Mouse (Mus musculus): ENCODE data around the gene Dnajc5. TPM values are rescaled to one million over a fixed set of nuclear protein-coding genes. Genes with fewer than 3 reads are reported as not detected.

The Dnajc5 gene
- polyA plus RNA-seq, 3 experiments from 2014 or later, result 37.5 to 41.7 (median 39.3) TPM

- ATAC-seq, result no peak
These were observed 1.1 kb upstream of the Dnajc5 start for GRCm38 (mm10) chr2:181519201-181519600.

- no peak for ATAC-seq
These were observed 597 bp downstream of the Dnajc5 start for GRCm38 (mm10) chr2:181520936-181521227.

- ATAC-seq, result no peak
These were observed 1.2 kb downstream of the Dnajc5 start for GRCm38 (mm10) chr2:181521491-181521890.

GRCm38 (mm10) chr2:181522811-181523210 is 2.5 kb downstream of the Dnajc5 start:
- no peak for ATAC-seq

- ATAC-seq, result no peak
These were observed 5.2 kb downstream of the Dnajc5 start for GRCm38 (mm10) chr2:181525526-181525925.

- no peak for ATAC-seq
These were observed 8.8 kb downstream of the Dnajc5 start for GRCm38 (mm10) chr2:181529076-181529475.

GRCm38 (mm10) chr2:181532589-181532988 is 12.3 kb downstream of the Dnajc5 start:
- ATAC-seq, result no peak

GRCm38 (mm10) chr2:181536410-181536809 is 16.1 kb downstream of the Dnajc5 start:
- no peak for ATAC-seq

GRCm38 (mm10) chr2:181537444-181538047 is 17.3 kb downstream of the Dnajc5 start:
- peak; percentile 50 for ATAC-seq

- ATAC-seq, result no peak
These were observed 21.6 kb downstream of the Dnajc5 start for GRCm38 (mm10) chr2:181541761-181542380.

- ATAC-seq, result no peak
These were observed 25.9 kb downstream of the Dnajc5 start for GRCm38 (mm10) chr2:181546142-181546541.

GRCm38 (mm10) chr2:181548227-181548626 is 27.9 kb downstream of the Dnajc5 start:
- no peak for ATAC-seq

GRCm38 (mm10) chr2:181548682-181549081 is 28.4 kb downstream of the Dnajc5 start:
- no peak for ATAC-seq

- ATAC-seq, result no peak
These were observed 29.9 kb downstream of the Dnajc5 start for GRCm38 (mm10) chr2:181550233-181550632.

- ATAC-seq, result no peak
These were observed 33.5 kb downstream of the Dnajc5 start for GRCm38 (mm10) chr2:181553772-181554171.

GRCm38 (mm10) chr2:181567338-181567737 is 47.1 kb downstream of the Dnajc5 start:
- no peak for ATAC-seq

- ATAC-seq, result peak; percentile 58
These were observed 48.2 kb downstream of the Dnajc5 start for GRCm38 (mm10) chr2:181568272-181569008.

GRCm38 (mm10) chr2:181569856-181570255 is 49.6 kb downstream of the Dnajc5 start:
- no peak for ATAC-seq

- no peak for ATAC-seq
These were observed 50.1 kb downstream of the Dnajc5 start for GRCm38 (mm10) chr2:181570375-181570774.

GRCm38 (mm10) chr2:181570921-181571595 is 50.8 kb downstream of the Dnajc5 start:
- no peak for ATAC-seq

GRCm38 (mm10) chr2:181571941-181572670 is 51.8 kb downstream of the Dnajc5 start:
- no peak for ATAC-seq
